Mouse (Mus musculus) cerebellum, adult 2 months (tissue): ENCODE data around the gene Gpr19. TPM values are rescaled to one million over a fixed set of nuclear protein-coding genes. Genes with fewer than 3 reads are reported as not detected.
A peak's percentile ranks its signal among the peaks of the same experiment; 100 is the strongest.

Experiments used
- DNase-seq, 2 experiments: peaks; one replicate each; pipeline ENCODE4 v3.0.0; 2021
- H3K27ac ChIP-seq: fragments of 200-500 bp; 2 replicates; pipeline ENCODE4 v1.5.1; 2012; ENCODE audit warnings: low read length, control low read depth, inconsistent platforms; ENCODE audit not compliant: insufficient read depth
- H3K27me3 ChIP-seq: fragments of 200-500 bp; 2 replicates; pipeline ENCODE4 v1.6.1; 2012; ENCODE audit warnings: inconsistent platforms, mild to moderate bottlenecking, low read length, moderate library complexity; ENCODE audit not compliant: control insufficient read depth, insufficient read depth
- H3K4me1 ChIP-seq: fragments of 200-500 bp; 2 replicates; pipeline ENCODE4 v1.6.1; 2011; ENCODE audit warnings: low read length; ENCODE audit not compliant: control insufficient read depth, insufficient read depth
- H3K4me3 ChIP-seq: fragments of 200-500 bp; replicated peaks from 2 replicates; pipeline ENCODE3; 2011; ENCODE audit warnings: mild to moderate bottlenecking, low read depth, low read length, control low read depth; ENCODE audit not compliant: insufficient read depth
- CTCF ChIP-seq: fragments of 200-500 bp; IDR thresholded peaks from 2 replicates; pipeline ENCODE4 v1.5.1; 2011; ENCODE audit warnings: low read depth, mild to moderate bottlenecking, control low read depth, low read length, moderate library complexity, borderline replicate concordance; ENCODE audit not compliant: insufficient read depth
- POLR2A ChIP-seq: fragments of 200-500 bp; IDR thresholded peaks from 2 replicates; pipeline ENCODE4 v1.6.1; 2011; ENCODE audit warnings: low read length, control low read depth, borderline replicate concordance; ENCODE audit not compliant: insufficient read depth
- WGBS: fragments of 180-500 bp; shearing (Covaris S2); methylation state at CpG from one replicate; pipeline ENCODE4 v1.1.7; 2018; 5-methylcytosine and 5-hydroxymethylcytosine counted together
- polyA plus RNA-seq: library from polyadenylated mRNA; depleted of rRNA; stranded (reverse); fragments of >200 nt; gene quantifications from 2 replicates; pipeline ENCODE4 v1.2.3, GENCODE M21; 2012

The Gpr19 gene
- polyA plus RNA-seq, 1 experiment = 30.5 TPM

DNA sequence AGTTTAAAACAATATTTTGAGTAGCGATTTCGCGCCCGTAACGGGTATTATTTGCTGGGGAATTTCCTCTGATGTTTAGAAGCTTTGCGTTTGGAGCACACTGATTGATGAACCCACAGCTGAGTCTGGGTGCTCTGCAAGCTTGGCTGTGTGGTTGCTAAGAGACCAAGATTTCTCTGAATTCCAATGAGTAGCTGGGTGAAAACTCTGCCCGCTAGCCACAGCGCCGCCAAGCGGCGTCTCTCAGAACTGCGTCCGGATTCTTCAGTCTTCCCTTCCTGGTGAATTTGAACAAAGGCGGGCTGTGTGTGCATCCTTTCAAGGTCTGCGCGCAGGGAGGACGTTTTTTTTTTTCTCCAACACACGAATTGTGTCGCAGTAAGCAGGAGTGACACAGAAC, 35.2 kb downstream of the Gpr19 start:
- peak; percentile 88 to 96 for DNase-seq
- WGBS = under 1% methylated on average over 19 of the region's 19 CpGs
- Histone ChIP-seq H3K27me3 (no peaks in the 10 kb centered on the region), H3K27ac (no peak overlapping the region), H3K4me1 (no peaks in the 10 kb centered on the region), H3K4me3 (peak overlapping the region; percentile 3)
- peak; percentile 92 for TF ChIP-seq CTCF
- TF ChIP-seq POLR2A = no peak

DNA sequence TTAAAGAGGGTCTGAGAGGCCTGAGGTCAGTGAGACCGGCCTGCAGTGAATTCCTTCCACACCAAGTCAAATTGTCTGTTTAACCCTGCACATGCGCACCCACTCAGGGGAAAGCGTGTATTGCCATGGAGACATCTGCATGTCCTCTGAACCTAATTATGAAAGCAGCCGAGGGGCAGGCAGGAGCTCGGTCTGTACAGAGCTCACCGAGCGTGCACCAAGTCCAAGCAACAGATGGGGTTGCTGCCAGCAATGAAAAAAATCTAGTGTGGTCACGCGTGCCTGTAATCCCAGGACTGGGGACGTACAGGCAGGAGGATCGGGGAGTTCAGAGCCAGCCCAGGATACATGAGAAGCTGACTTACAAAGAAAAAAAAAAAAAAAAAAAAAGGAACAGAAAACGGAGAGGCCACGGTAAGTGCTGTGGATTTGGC, 35.7 kb downstream of the Gpr19 start:
- Histone ChIP-seq H3K4me3 (no peak overlapping the region), H3K4me1 (no peaks in the 10 kb centered on the region), H3K27me3 (no peaks in the 10 kb centered on the region), H3K27ac (no peak overlapping the region)
- peak in 1 of 2 experiments; percentile 46 for DNase-seq
- WGBS = 9% methylated on average over 13 of the region's 13 CpGs
- TF ChIP-seq CTCF (no peak), POLR2A (no peak)

DNA sequence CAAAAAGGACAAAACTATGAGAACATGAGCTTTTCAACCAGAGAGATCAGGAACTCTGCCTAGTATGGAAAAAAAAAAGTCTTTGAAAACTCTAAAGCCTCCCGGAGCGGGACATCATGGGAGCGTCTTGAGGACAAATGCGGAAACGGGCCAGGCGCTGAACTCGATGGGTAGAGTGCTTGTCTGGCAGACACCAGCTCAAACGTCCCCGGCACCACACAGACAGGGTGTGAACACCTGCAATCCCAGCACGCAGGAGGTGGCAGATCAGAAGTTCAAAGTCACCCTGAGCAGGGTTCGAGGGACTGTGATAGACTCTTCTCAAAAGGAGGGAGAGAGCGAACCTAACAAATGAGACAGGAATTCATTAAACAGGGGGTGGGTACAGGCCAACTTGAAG, 37.0 kb downstream of the Gpr19 start:
- TF ChIP-seq POLR2A = no peak
- TF ChIP-seq CTCF = no peak
- no peaks in the 10 kb centered on the region for H3K4me1 ChIP-seq
- no peak overlapping the region for H3K27ac ChIP-seq
- 86% methylated on average over 12 of the region's 12 CpGs for WGBS
- no peak overlapping the region for H3K4me3 ChIP-seq
- no peaks in the 10 kb centered on the region for H3K27me3 ChIP-seq
- no peak for DNase-seq

DNA sequence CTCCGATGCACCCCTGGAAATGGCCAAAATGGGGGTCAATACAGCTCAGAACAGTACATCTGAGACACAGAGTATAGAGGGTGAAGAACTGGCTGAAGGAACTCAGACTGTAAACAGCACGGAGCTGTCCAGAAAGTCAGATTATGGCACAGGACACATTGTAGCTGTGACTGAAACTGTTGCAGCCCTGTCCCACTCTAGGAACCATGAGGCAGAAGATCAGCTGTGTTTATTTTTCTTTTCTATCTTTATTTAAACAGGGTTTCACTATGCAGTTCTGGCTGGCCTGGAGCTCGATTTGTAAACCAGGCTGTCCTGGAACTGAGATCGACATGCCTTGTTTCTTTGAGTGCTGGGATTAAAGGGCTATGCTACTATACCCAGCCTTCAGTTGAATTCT, 38.1 kb downstream of the Gpr19 start:
- H3K4me3 ChIP-seq = no peak overlapping the region
- WGBS = 81% methylated on average over 4 of the region's 4 CpGs
- no peak for DNase-seq
- no peaks in the 10 kb centered on the region for H3K4me1 ChIP-seq
- H3K27ac ChIP-seq = no peak overlapping the region
- H3K27me3 ChIP-seq = no peaks in the 10 kb centered on the region
- no peak for TF ChIP-seq CTCF
- no peak for TF ChIP-seq POLR2A

DNA sequence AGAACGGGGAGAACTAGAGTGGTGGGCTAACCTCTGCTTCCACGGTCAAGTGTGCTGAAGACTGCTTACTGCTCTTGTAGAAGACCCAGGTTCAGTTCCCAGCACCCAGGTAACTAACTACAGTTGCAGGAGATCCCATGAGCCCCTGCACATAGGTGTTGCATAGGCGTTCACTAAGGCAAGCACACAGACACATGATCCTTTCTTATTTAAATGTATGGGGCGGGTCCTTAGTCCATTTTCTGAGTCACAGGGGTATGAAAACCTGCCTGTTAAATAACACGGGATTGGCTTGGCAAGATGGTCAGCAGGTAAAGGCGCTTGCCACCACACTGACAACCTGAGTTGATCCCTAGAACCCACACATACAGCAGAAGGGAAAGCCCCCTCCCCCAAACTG, 39.4 kb downstream of the Gpr19 start:
- H3K27me3 ChIP-seq = no peaks in the 10 kb centered on the region
- H3K27ac ChIP-seq = no peak overlapping the region
- TF ChIP-seq POLR2A (no peak), CTCF (no peak)
- no peak for DNase-seq
- no peak overlapping the region for H3K4me3 ChIP-seq
- WGBS = 92% methylated on average over 6 of the region's 6 CpGs
- H3K4me1 ChIP-seq = no peaks in the 10 kb centered on the region

DNA sequence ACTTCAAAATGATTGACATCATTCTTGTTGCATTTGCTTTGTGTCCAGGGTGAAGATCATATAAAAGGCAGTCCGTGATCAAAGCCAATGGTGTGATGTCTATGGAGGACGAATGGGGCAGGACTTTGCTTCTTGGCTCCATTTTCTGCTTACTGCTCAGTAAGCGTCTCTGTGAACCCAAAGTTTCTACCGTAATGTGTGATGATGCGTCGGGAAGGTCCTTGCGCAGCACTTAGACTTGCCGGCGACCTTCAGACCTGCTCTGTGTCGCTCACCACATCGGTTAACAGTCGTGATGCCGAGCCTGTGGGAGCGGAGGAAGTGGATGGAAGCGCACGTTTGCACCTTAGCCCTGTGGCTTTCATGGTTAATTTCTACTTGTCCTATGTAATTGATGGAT, 42.5 kb downstream of the Gpr19 start:
- H3K27me3 ChIP-seq = no peaks in the 10 kb centered on the region
- H3K4me3 ChIP-seq = no peak overlapping the region
- DNase-seq = no peak
- 90% methylated on average over 16 of the region's 16 CpGs for WGBS
- H3K4me1 ChIP-seq = no peaks in the 10 kb centered on the region
- TF ChIP-seq CTCF = 0 out of 2 replicates have a peak, but pooled peaks have one; percentile 2
- no peak for TF ChIP-seq POLR2A
- H3K27ac ChIP-seq = no peak overlapping the region

DNA sequence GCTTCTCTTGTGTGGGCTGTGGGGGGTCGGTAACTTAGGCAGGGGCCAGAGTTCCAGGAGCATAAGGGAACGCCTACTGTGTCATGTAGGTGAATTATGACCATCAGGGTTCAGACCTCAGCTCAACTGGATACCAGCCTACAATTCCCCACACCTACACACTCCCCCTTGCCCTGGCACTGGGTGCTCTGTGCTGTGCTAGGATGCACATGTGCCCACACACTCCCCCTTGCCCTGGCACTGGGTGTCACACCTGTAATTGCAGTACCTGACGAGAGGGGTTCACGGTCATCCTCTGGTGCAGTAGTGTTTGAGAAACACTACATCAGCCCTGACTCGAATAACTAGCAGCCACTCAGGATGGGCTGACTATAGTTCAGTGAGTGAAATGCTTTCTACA, 43.6 kb downstream of the Gpr19 start:
- 75% methylated on average over 5 of the region's 5 CpGs for WGBS
- no peaks in the 10 kb centered on the region for H3K27me3 ChIP-seq
- no peaks in the 10 kb centered on the region; the same call in 1 of the 2 replicates for H3K4me1 ChIP-seq
- H3K4me3 ChIP-seq = no peak overlapping the region
- TF ChIP-seq CTCF (no peak), POLR2A (no peak)
- H3K27ac ChIP-seq = no peak overlapping the region
- DNase-seq = no peak

DNA sequence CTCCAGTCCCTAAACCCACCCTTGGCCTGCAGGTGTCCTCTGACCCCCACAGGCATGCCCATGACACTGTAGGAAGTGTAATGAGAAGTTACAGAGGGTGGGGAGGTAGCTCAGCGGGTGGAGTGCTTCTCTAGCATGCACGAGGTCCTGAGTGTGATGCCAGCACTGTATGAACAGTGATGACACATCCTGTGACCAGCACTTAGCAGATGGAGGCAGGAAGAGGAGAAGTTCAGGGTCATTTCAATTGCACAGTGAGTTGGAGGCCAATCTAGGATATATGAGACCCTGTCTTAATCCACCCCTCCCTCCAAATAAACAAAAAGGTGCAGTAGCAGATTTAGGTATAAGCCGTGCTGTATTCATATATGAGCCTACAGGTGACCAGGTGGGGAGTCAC, 48.4 kb downstream of the Gpr19 start:
- Histone ChIP-seq H3K4me3 (no peak overlapping the region), H3K27me3 (no peaks in the 10 kb centered on the region), H3K4me1 (peaks cover 7% of the 10 kb centered on the region), H3K27ac (no peak overlapping the region)
- no peak for DNase-seq
- WGBS = 75% methylated on average over 3 of the region's 3 CpGs
- TF ChIP-seq POLR2A = no peak
- no peak for TF ChIP-seq CTCF
